Mouse (Mus musculus): ENCODE results near the gene Extl2. TPM values are rescaled to one million over a fixed set of nuclear protein-coding genes. Genes with fewer than 3 reads are reported as not detected.

The Extl2 gene
- polyA plus RNA-seq (2012; rRNA removed) = 12.3 and 14.7 TPM in 2 replicates

- H3K4me3 ChIP-seq (ENCODE audit: insufficient read depth, low read depth, low read length) = peak within 1 kb of the TSS; percentile 79
- H3K36me3 ChIP-seq (ENCODE audit: control insufficient read depth, insufficient read depth, low read length) = no peaks in the 10 kb centered on the region; the same call in 1 of the 2 replicates
- no peaks in the 10 kb centered on the region for H3K4me1 ChIP-seq (ENCODE audit: control insufficient read depth, insufficient read depth, low read length)
- DNase-seq = peak; percentile 89
- no peaks in the 10 kb centered on the region for H3K27me3 ChIP-seq (replicated peaks; ENCODE audit: control insufficient read depth, insufficient read depth, low read length)
- TF ChIP-seq CTCF (conservative IDR thresholded peaks at IDR 0.05; ENCODE audit: insufficient read depth, insufficient read length, low read depth, low read length) (no peak), POLR2A (IDR thresholded peaks at IDR 0.05; ENCODE audit: low read depth, low read length) (peak; percentile 55)
- WGBS = under 1% methylated on average over 67 of the region's 67 CpGs
- peak within 1 kb of the TSS; percentile 81 for H3K27ac ChIP-seq (ENCODE audit: insufficient read depth, low read depth, low read length)
Measured at GRCm38 (mm10) chr3:116006978-116007940, at the start of gene Extl2, which contains the start of gene Slc30a7. Gene Extl2 (plus strand): TSS chr3:116007462. Gene Slc30a7 (minus strand): TSS chr3:116007406.

GRCm38 (mm10) chr3:115961311-115962027 is 45.8 kb upstream of the Extl2 start:
- H3K27me3 ChIP-seq (replicated peaks; ENCODE audit: control insufficient read depth, insufficient read depth, low read length) = no peaks in the 10 kb centered on the region
- no peak overlapping the region for H3K27ac ChIP-seq (ENCODE audit: insufficient read depth, low read depth, low read length)
- H3K36me3 ChIP-seq (ENCODE audit: control insufficient read depth, insufficient read depth, low read length) = no peaks in the 10 kb centered on the region; the same call in 1 of the 2 replicates
- TF ChIP-seq POLR2A (IDR thresholded peaks at IDR 0.05; ENCODE audit: low read depth, low read length) = no peak
- TF ChIP-seq CTCF (conservative IDR thresholded peaks at IDR 0.05; ENCODE audit: insufficient read depth, insufficient read length, low read depth, low read length) = no peak
- DNase-seq = no peak
- WGBS = 91% methylated on average over 11 of the region's 11 CpGs
- no peaks in the 10 kb centered on the region for H3K4me1 ChIP-seq (ENCODE audit: control insufficient read depth, insufficient read depth, low read length)
- H3K4me3 ChIP-seq (ENCODE audit: insufficient read depth, low read depth, low read length) = no peak overlapping the region

GRCm38 (mm10) chr3:115962028-115962415 is 45.2 kb upstream of the Extl2 start:
- TF ChIP-seq POLR2A (IDR thresholded peaks at IDR 0.05; ENCODE audit: low read depth, low read length) = no peak
- TF ChIP-seq CTCF (conservative IDR thresholded peaks at IDR 0.05; ENCODE audit: insufficient read depth, insufficient read length, low read depth, low read length) = no peak
- Histone ChIP-seq H3K27ac (ENCODE audit: insufficient read depth, low read depth, low read length) (no peak overlapping the region), H3K36me3 (ENCODE audit: control insufficient read depth, insufficient read depth, low read length) (no peaks in the 10 kb centered on the region; the same call in 1 of the 2 replicates), H3K4me1 (ENCODE audit: control insufficient read depth, insufficient read depth, low read length) (no peaks in the 10 kb centered on the region), H3K4me3 (ENCODE audit: insufficient read depth, low read depth, low read length) (no peak overlapping the region), H3K27me3 (replicated peaks; ENCODE audit: control insufficient read depth, insufficient read depth, low read length) (no peaks in the 10 kb centered on the region)
- no peak for DNase-seq
- 92% methylated on average over 4 of the region's 4 CpGs for WGBS

GRCm38 (mm10) chr3:115963597-115963996 is 43.7 kb upstream of the Extl2 start:
- no peak for DNase-seq
- no peak for TF ChIP-seq CTCF (conservative IDR thresholded peaks at IDR 0.05; ENCODE audit: insufficient read depth, insufficient read length, low read depth, low read length)
- TF ChIP-seq POLR2A (IDR thresholded peaks at IDR 0.05; ENCODE audit: low read depth, low read length) = no peak
- Histone ChIP-seq H3K27me3 (replicated peaks; ENCODE audit: control insufficient read depth, insufficient read depth, low read length) (no peaks in the 10 kb centered on the region), H3K36me3 (ENCODE audit: control insufficient read depth, insufficient read depth, low read length) (no peaks in the 10 kb centered on the region; the same call in 1 of the 2 replicates), H3K27ac (ENCODE audit: insufficient read depth, low read depth, low read length) (no peak overlapping the region), H3K4me3 (ENCODE audit: insufficient read depth, low read depth, low read length) (no peak overlapping the region), H3K4me1 (ENCODE audit: control insufficient read depth, insufficient read depth, low read length) (no peaks in the 10 kb centered on the region)
- WGBS = 96% methylated on average over 1 of the region's 1 CpGs

GRCm38 (mm10) chr3:115964071-115964470 is 43.2 kb upstream of the Extl2 start:
- DNase-seq = no peak
- no peak overlapping the region for H3K27ac ChIP-seq (ENCODE audit: insufficient read depth, low read depth, low read length)
- H3K4me1 ChIP-seq (ENCODE audit: control insufficient read depth, insufficient read depth, low read length) = no peaks in the 10 kb centered on the region
- H3K4me3 ChIP-seq (ENCODE audit: insufficient read depth, low read depth, low read length) = no peak overlapping the region
- H3K36me3 ChIP-seq (ENCODE audit: control insufficient read depth, insufficient read depth, low read length) = no peaks in the 10 kb centered on the region; the same call in 1 of the 2 replicates
- no peak for TF ChIP-seq CTCF (conservative IDR thresholded peaks at IDR 0.05; ENCODE audit: insufficient read depth, insufficient read length, low read depth, low read length)
- TF ChIP-seq POLR2A (IDR thresholded peaks at IDR 0.05; ENCODE audit: low read depth, low read length) = no peak
- H3K27me3 ChIP-seq (replicated peaks; ENCODE audit: control insufficient read depth, insufficient read depth, low read length) = no peaks in the 10 kb centered on the region
- 66% methylated on average over 5 of the region's 5 CpGs for WGBS

GRCm38 (mm10) chr3:115968745-115969530 is 38.3 kb upstream of the Extl2 start:
- no peak for TF ChIP-seq POLR2A (IDR thresholded peaks at IDR 0.05; ENCODE audit: low read depth, low read length)
- TF ChIP-seq CTCF (conservative IDR thresholded peaks at IDR 0.05; ENCODE audit: insufficient read depth, insufficient read length, low read depth, low read length) = no peak
- H3K4me3 ChIP-seq (ENCODE audit: insufficient read depth, low read depth, low read length) = no peak overlapping the region

More at GRCm38 (mm10) chr3:115968745-115969530, 38.3 kb upstream of the Extl2 start:
- no peaks in the 10 kb centered on the region for H3K4me1 ChIP-seq (ENCODE audit: control insufficient read depth, insufficient read depth, low read length)
- no peak overlapping the region for H3K27ac ChIP-seq (ENCODE audit: insufficient read depth, low read depth, low read length)
- DNase-seq = no peak
- H3K27me3 ChIP-seq (replicated peaks; ENCODE audit: control insufficient read depth, insufficient read depth, low read length) = no peaks in the 10 kb centered on the region
- WGBS = 90% methylated on average over 10 of the region's 10 CpGs
- no peaks in the 10 kb centered on the region for H3K36me3 ChIP-seq (ENCODE audit: control insufficient read depth, insufficient read depth, low read length)

All from kidney, adult 2 months (tissue).